Mouse (Mus musculus) liver, adult 2 months (tissue): Measurements from ENCODE around the gene Wnt10a. TPM values are rescaled to one million over a fixed set of nuclear protein-coding genes. Genes with fewer than 3 reads are reported as not detected.

Experiments
- DNase-seq: peaks from one replicate; pipeline ENCODE4 v3.0.0-alpha.2; 2011; ENCODE audit warnings: low read depth, low spot score; ENCODE audit errors: extremely low read depth
- H3K27ac ChIP-seq: fragments of 200-500 bp; replicated peaks from 2 replicates; pipeline ENCODE4 v1.5.1; 2012; ENCODE audit warnings: low read depth, mild to moderate bottlenecking, control low read depth, inconsistent platforms, low read length; ENCODE audit not compliant: insufficient read depth
- H3K27me3 ChIP-seq: fragments of 200-500 bp; 2 replicates; pipeline ENCODE4 v1.6.1; 2012; ENCODE audit warnings: mild to moderate bottlenecking, moderate library complexity, low read length, inconsistent platforms; ENCODE audit not compliant: control insufficient read depth, insufficient read depth
- H3K36me3 ChIP-seq: fragments of 200-500 bp; 2 replicates; pipeline ENCODE4 v1.6.1; 2012; ENCODE audit warnings: low read length, inconsistent platforms; ENCODE audit not compliant: control insufficient read depth, insufficient read depth
- H3K4me1 ChIP-seq: fragments of 200-500 bp; 2 replicates; pipeline ENCODE4 v1.6.1; 2011; ENCODE audit warnings: low read length; ENCODE audit not compliant: control insufficient read depth, insufficient read depth
- H3K4me3 ChIP-seq: fragments of 200-500 bp; 2 replicates; pipeline ENCODE4 v1.5.1; 2011; ENCODE audit warnings: low read depth, mild to moderate bottlenecking, control low read depth, low read length, moderate library complexity; ENCODE audit not compliant: insufficient read depth
- H3K79me2 ChIP-seq: fragments of 200-500 bp; 2 replicates; pipeline ENCODE4 v1.6.1; 2012; ENCODE audit warnings: inconsistent platforms, mild to moderate bottlenecking, low read length, moderate library complexity; ENCODE audit not compliant: control insufficient read depth, insufficient read depth
- H3K9ac ChIP-seq: fragments of 200-500 bp; 2 replicates; pipeline ENCODE4 v1.6.1; 2012; ENCODE audit warnings: low read depth, mild to moderate bottlenecking, control low read depth, inconsistent platforms, low read length
- CTCF ChIP-seq: fragments of 200-500 bp; IDR thresholded peaks from 2 replicates; pipeline ENCODE4 v1.5.1; 2011; ENCODE audit warnings: low read depth, low read length, control low read depth
- POLR2A ChIP-seq: fragments of 200-500 bp; IDR thresholded peaks from 2 replicates; pipeline ENCODE4 v1.6.1; 2011; ENCODE audit warnings: low read length, control low read depth; ENCODE audit not compliant: insufficient read depth; ENCODE audit errors: extremely low read depth
- WGBS: fragments of 180-500 bp; shearing (Covaris S2); methylation state at CpG from one replicate; pipeline ENCODE4 v1.1.7; 2018; 5-methylcytosine and 5-hydroxymethylcytosine counted together
- polyA plus RNA-seq: library from polyadenylated mRNA; depleted of rRNA; stranded (reverse); fragments of >200 nt; gene quantifications from 2 replicates; pipeline ENCODE4 v1.2.3, GENCODE M21; 2012; rRNA removed
- total RNA-seq: library from RNA; depleted of rRNA; stranded (reverse); fragments of >200 nt; gene quantifications from 2 replicates; pipeline ENCODE4 v1.2.3, GENCODE M21; 2014; rRNA removed

The Wnt10a gene
- total and polyA plus RNA-seq, 2 experiments = not detected

DNA sequence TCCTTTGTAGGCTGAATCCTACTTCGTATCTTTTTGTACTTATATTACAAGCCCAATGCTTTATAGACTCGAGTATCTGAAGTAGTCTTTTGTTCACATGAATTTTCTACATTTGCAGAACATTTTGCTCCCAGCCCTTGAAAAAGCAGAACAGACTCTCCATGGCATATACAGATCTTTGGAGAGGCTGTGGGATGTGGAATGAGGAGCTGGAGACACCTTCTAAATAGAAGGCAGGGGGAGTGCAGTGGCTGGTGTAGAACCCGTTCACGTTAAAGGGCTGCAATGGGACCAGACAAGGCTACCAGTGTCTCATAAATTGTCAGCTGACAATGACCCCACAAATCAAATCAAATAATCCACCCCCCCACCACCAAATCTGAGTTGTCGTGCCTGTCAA, 57.6 kb downstream of the Wnt10a start:
- Histone ChIP-seq H3K9ac (no peak overlapping the region), H3K4me1 (no peaks in the 10 kb centered on the region), H3K36me3 (no peaks in the 10 kb centered on the region), H3K27me3 (peaks cover 10% of the 10 kb centered on the region), H3K4me3 (no peak overlapping the region), H3K27ac (no peak overlapping the region), H3K79me2 (no peaks in the 10 kb centered on the region)
- TF ChIP-seq POLR2A (no peak), CTCF (no peak)
- DNase-seq = no peak
- 58% methylated on average over 5 of the region's 5 CpGs for WGBS

GRCm38 (mm10) chr1:74850251-74850650, 58.9 kb downstream of the Wnt10a start:
- Histone ChIP-seq H3K9ac (no peak overlapping the region), H3K79me2 (no peaks in the 10 kb centered on the region), H3K36me3 (no peaks in the 10 kb centered on the region), H3K4me1 (no peaks in the 10 kb centered on the region), H3K4me3 (no peak overlapping the region), H3K27ac (no peak overlapping the region), H3K27me3 (peaks cover 22% of the 10 kb centered on the region)
- TF ChIP-seq CTCF (no peak), POLR2A (no peak)
- no peak for DNase-seq
- 10% methylated on average over 6 of the region's 6 CpGs for whole genome bisulfite sequencing

DNA sequence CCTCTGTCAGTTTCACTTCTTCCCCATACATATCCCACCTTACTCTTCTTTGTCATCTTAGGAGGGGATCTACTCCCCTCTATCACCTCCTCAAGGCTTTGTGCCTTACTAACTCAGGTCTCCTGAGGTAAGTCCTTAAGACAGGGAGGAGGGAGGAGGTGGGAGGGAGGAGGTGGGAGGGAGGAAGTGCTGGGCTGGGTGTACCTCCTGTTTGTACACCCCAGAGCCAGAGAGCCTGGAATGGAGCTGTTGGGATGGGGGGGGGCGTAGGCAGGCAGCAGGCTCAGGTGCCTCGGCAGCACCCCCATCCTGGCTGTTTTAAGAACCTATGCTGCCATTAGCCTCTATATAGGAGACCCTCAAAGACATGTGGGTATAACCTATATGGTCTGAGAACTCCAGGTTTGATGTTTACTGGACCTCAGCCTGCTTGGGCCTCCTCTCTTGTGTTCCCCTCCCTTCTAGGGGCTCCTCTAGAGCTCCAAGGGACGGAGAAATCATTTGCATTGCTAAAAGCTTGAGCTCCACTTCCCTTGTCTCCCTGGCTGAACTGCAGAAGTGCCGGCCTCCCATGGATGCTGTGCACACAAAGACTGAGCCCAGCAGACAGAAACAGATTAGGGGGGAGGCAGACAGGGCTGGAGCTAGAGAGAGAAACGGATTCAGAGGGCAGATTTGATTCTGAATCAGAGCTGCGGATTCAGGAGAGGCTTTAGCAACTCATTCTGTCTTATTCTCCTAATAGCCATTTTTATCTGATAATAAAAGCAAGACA, 59.9 kb downstream of the Wnt10a start:
- Histone ChIP-seq H3K36me3 (no peaks in the 10 kb centered on the region), H3K27me3 (peaks cover 31% of the 10 kb centered on the region), H3K79me2 (no peaks in the 10 kb centered on the region), H3K9ac (no peak overlapping the region), H3K4me3 (no peak overlapping the region), H3K27ac (no peak overlapping the region), H3K4me1 (no peaks in the 10 kb centered on the region)
- TF ChIP-seq POLR2A = no peak
- no peak for TF ChIP-seq CTCF
- WGBS = 18% methylated on average over 6 of the region's 6 CpGs
- DNase-seq = no peak

Other genes with a start within 250 kb of the Wnt10a start
- gene Plcd4, start 248.6 kb upstream of the Wnt10a start, total RNA-seq = not detected in 2 replicates
- not detected in 2 replicates for gene Plcd4, start 248.6 kb upstream of the Wnt10a start, polyA plus RNA-seq
- 5.3 and 8.8 TPM in 2 replicates for gene Usp37, start 247.2 kb upstream of the Wnt10a start, total RNA-seq
- 1.0 and 1.4 TPM in 2 replicates for gene Usp37, start 247.2 kb upstream of the Wnt10a start, polyA plus RNA-seq
- 2.0 and 2.6 TPM in 2 replicates for gene Zfp142, start 203.3 kb upstream of the Wnt10a start, total RNA-seq
- 2.9 and 4.7 TPM in 2 replicates for gene Zfp142, start 203.3 kb upstream of the Wnt10a start, polyA plus RNA-seq
- 11.6 and 12.4 TPM in 2 replicates for gene Bcs1l, start 203.2 kb upstream of the Wnt10a start, total RNA-seq
- 17.8 and 18.3 TPM in 2 replicates for gene Bcs1l, start 203.2 kb upstream of the Wnt10a start, polyA plus RNA-seq
- gene Rnf25, start 190.1 kb upstream of the Wnt10a start, total RNA-seq = 11.9 and 13.5 TPM in 2 replicates
- gene Rnf25, start 190.1 kb upstream of the Wnt10a start, polyA plus RNA-seq = 28.0 and 34.8 TPM in 2 replicates
- gene Stk36, start 190.1 kb upstream of the Wnt10a start, total RNA-seq = 0.27 and 0.37 TPM in 2 replicates
- gene Stk36, start 190.1 kb upstream of the Wnt10a start, polyA plus RNA-seq = 0.84 and 1.00 TPM in 2 replicates
- 8.6 and 11.1 TPM in 2 replicates for gene Ttll4, start 129.8 kb upstream of the Wnt10a start, total RNA-seq
- gene Ttll4, start 129.8 kb upstream of the Wnt10a start, polyA plus RNA-seq = 4.5 and 9.1 TPM in 2 replicates
- 501 and 607 TPM in 2 replicates for gene Cyp27a1, start 77.9 kb upstream of the Wnt10a start, total RNA-seq
- gene Cyp27a1, start 77.9 kb upstream of the Wnt10a start, polyA plus RNA-seq = 223 and 259 TPM in 2 replicates
- 0.07 and 0.28 TPM in 2 replicates for gene Prkag3, start 42.3 kb upstream of the Wnt10a start, total RNA-seq
- gene Prkag3, start 42.3 kb upstream of the Wnt10a start, polyA plus RNA-seq = 0.02 TPM in 1 of 2 replicates, not detected in the other
- gene Wnt6, start 19.6 kb upstream of the Wnt10a start, total RNA-seq = not detected in 2 replicates
- gene Wnt6, start 19.6 kb upstream of the Wnt10a start, polyA plus RNA-seq = 0.05 and 0.28 TPM in 2 replicates
- gene Cdk5r2, start 63.4 kb downstream of the Wnt10a start, total RNA-seq = not detected in 2 replicates
- not detected in 2 replicates for gene Cdk5r2, start 63.4 kb downstream of the Wnt10a start, polyA plus RNA-seq
- gene Fev, start 93.9 kb downstream of the Wnt10a start, total RNA-seq = not detected in 2 replicates
- gene Fev, start 93.9 kb downstream of the Wnt10a start, polyA plus RNA-seq = not detected in 2 replicates
- not detected in 2 replicates for gene Cryba2, start 101.6 kb downstream of the Wnt10a start, total RNA-seq
- not detected in 2 replicates for gene Cryba2, start 101.6 kb downstream of the Wnt10a start, polyA plus RNA-seq
- not detected in 2 replicates for gene Cfap65, start 144.1 kb downstream of the Wnt10a start, total RNA-seq
- not detected in 2 replicates for gene Cfap65, start 144.1 kb downstream of the Wnt10a start, polyA plus RNA-seq
- 0.55 and 0.87 TPM in 2 replicates for gene Ihh, start 160.2 kb downstream of the Wnt10a start, total RNA-seq
- gene Ihh, start 160.2 kb downstream of the Wnt10a start, polyA plus RNA-seq = 1.4 and 3.5 TPM in 2 replicates